Mouse (Mus musculus): ENCODE results near the gene 2010111I01Rik.

- TF ChIP-seq CTCF (IDR thresholded peaks at IDR 0.05; ENCODE audit: extremely low read depth, insufficient read depth, insufficient read length, insufficient replicate concordance) (no peak), POLR2A (IDR thresholded peaks at IDR 0.05; ENCODE audit: low read depth, low read length) (no peak)
Observed at GRCm38 (mm10) chr13:63289152-63289551, 324.5 kb downstream of the 2010111I01Rik start.
